Mouse (Mus musculus): ENCODE results near the gene Syt16. TPM values are rescaled to one million over a fixed set of nuclear protein-coding genes. Genes with fewer than 3 reads are reported as not detected.

Gene Syt16
- polyA plus RNA-seq, 1 experiment from 2014 or later: 50.2 TPM

GRCm38 (mm10) chr12:74081122-74081521 is 83.7 kb downstream of the Syt16 start:
- no peak overlapping the region for H3K4me2 ChIP-seq
- WGBS: 91% methylated on average over 3 of the region's 3 CpGs
- H3K36me3 ChIP-seq: no peaks in the 10 kb centered on the region

GRCm38 (mm10) chr12:74084389-74084788 is 86.9 kb downstream of the Syt16 start:
- no peak overlapping the region for H3K27ac ChIP-seq (replicated peaks)
- no peaks in the 10 kb centered on the region for H3K4me1 ChIP-seq (replicated peaks)
- H3K27me3 ChIP-seq: no peaks in the 10 kb centered on the region
- no peak overlapping the region for H3K9ac ChIP-seq
- H3K4me3 ChIP-seq: no peak overlapping the region
- no peaks in the 10 kb centered on the region for H3K36me3 ChIP-seq
- no peak overlapping the region for H3K4me2 ChIP-seq
- no peak for ATAC-seq (ENCODE audit: low read depth)
- no peaks in the 10 kb centered on the region for H3K9me3 ChIP-seq
- 93% methylated on average over 5 of the region's 5 CpGs for WGBS

More at GRCm38 (mm10) chr12:74081122-74081521, 83.7 kb downstream of the Syt16 start:
- Histone ChIP-seq H3K4me1 (replicated peaks) (no peaks in the 10 kb centered on the region), H3K27ac (replicated peaks) (no peak overlapping the region), H3K27me3 (no peaks in the 10 kb centered on the region), H3K4me3 (no peak overlapping the region), H3K9ac (no peak overlapping the region), H3K9me3 (no peaks in the 10 kb centered on the region)
- ATAC-seq (ENCODE audit: low read depth): no peak

GRCm38 (mm10) chr12:74087086-74087485 is 89.6 kb downstream of the Syt16 start:
- Histone ChIP-seq H3K4me2 (no peak overlapping the region), H3K27ac (replicated peaks) (no peak overlapping the region), H3K4me1 (replicated peaks) (no peaks in the 10 kb centered on the region), H3K4me3 (no peak overlapping the region), H3K9me3 (no peaks in the 10 kb centered on the region), H3K36me3 (no peaks in the 10 kb centered on the region), H3K27me3 (no peaks in the 10 kb centered on the region), H3K9ac (no peak overlapping the region)
- ATAC-seq (ENCODE audit: low read depth): no peak
- 53% methylated on average over 8 of the region's 8 CpGs for WGBS

- Histone ChIP-seq H3K27ac (replicated peaks) (no peak overlapping the region), H3K4me1 (replicated peaks) (peaks cover 10% of the 10 kb centered on the region), H3K9me3 (no peaks in the 10 kb centered on the region), H3K9ac (no peak overlapping the region), H3K4me2 (no peak overlapping the region), H3K27me3 (no peaks in the 10 kb centered on the region), H3K4me3 (no peak overlapping the region), H3K36me3 (no peaks in the 10 kb centered on the region)
- ATAC-seq (ENCODE audit: low read depth): no peak
- WGBS: 91% methylated on average over 1 of the region's 1 CpGs
These were observed 92.1 kb downstream of the Syt16 start for GRCm38 (mm10) chr12:74089342-74090131.

GRCm38 (mm10) chr12:74092546-74092945 is 95.1 kb downstream of the Syt16 start:
- H3K4me1 ChIP-seq (replicated peaks): peaks cover 10% of the 10 kb centered on the region
- 73% methylated on average over 5 of the region's 5 CpGs for WGBS
- no peak for ATAC-seq (ENCODE audit: low read depth)
- no peak overlapping the region for H3K9ac ChIP-seq
- no peaks in the 10 kb centered on the region for H3K27me3 ChIP-seq
- no peak overlapping the region for H3K4me3 ChIP-seq
- no peaks in the 10 kb centered on the region for H3K9me3 ChIP-seq
- no peaks in the 10 kb centered on the region for H3K36me3 ChIP-seq
- no peak overlapping the region for H3K27ac ChIP-seq (replicated peaks)
- H3K4me2 ChIP-seq: no peak overlapping the region

- peaks cover 13% of the 10 kb centered on the region for H3K4me1 ChIP-seq (replicated peaks)
- ATAC-seq (ENCODE audit: low read depth): no peak
- no peak overlapping the region for H3K27ac ChIP-seq (replicated peaks)
- no peaks in the 10 kb centered on the region for H3K9me3 ChIP-seq
- no peaks in the 10 kb centered on the region for H3K27me3 ChIP-seq
- no peak overlapping the region for H3K9ac ChIP-seq
- H3K4me2 ChIP-seq: no peak overlapping the region
- H3K4me3 ChIP-seq: no peak overlapping the region
- WGBS: 81% methylated on average over 8 of the region's 8 CpGs
- H3K36me3 ChIP-seq: no peaks in the 10 kb centered on the region
These were observed 95.6 kb downstream of the Syt16 start for GRCm38 (mm10) chr12:74093110-74093509.

- peaks cover 22% of the 10 kb centered on the region for H3K4me1 ChIP-seq (replicated peaks)
- H3K9me3 ChIP-seq: no peaks in the 10 kb centered on the region
- H3K27me3 ChIP-seq: no peaks in the 10 kb centered on the region
- no peak overlapping the region for H3K4me2 ChIP-seq
- no peak overlapping the region for H3K9ac ChIP-seq
- no peak for ATAC-seq (ENCODE audit: low read depth)
- WGBS: 83% methylated on average over 5 of the region's 5 CpGs
- H3K27ac ChIP-seq (replicated peaks): no peak overlapping the region
- no peaks in the 10 kb centered on the region for H3K36me3 ChIP-seq
- no peak overlapping the region for H3K4me3 ChIP-seq
These were observed 97.2 kb downstream of the Syt16 start for GRCm38 (mm10) chr12:74094701-74095100.

GRCm38 (mm10) chr12:74098572-74099290 is 101.3 kb downstream of the Syt16 start:
- Histone ChIP-seq H3K9ac (no peak overlapping the region), H3K27me3 (no peaks in the 10 kb centered on the region), H3K4me1 (replicated peaks) (peaks cover 12% of the 10 kb centered on the region), H3K36me3 (no peaks in the 10 kb centered on the region), H3K27ac (replicated peaks) (peak overlapping the region; percentile 13; the same call in 1 of the 2 replicates), H3K9me3 (no peaks in the 10 kb centered on the region), H3K4me3 (no peak overlapping the region), H3K4me2 (no peak overlapping the region)
- peak; percentile 65; the same call in 1 of the 2 replicates for ATAC-seq (ENCODE audit: low read depth)
- 30% methylated on average over 8 of the region's 8 CpGs for WGBS

- H3K9ac ChIP-seq: no peak overlapping the region
- no peak overlapping the region for H3K4me3 ChIP-seq
- no peaks in the 10 kb centered on the region for H3K36me3 ChIP-seq
- ATAC-seq (ENCODE audit: low read depth): no peak
- H3K27me3 ChIP-seq: no peaks in the 10 kb centered on the region
- H3K27ac ChIP-seq (replicated peaks): no peak overlapping the region
- no peaks in the 10 kb centered on the region for H3K9me3 ChIP-seq
- peaks cover 4% of the 10 kb centered on the region; the same call in 1 of the 2 replicates for H3K4me1 ChIP-seq (replicated peaks)
- H3K4me2 ChIP-seq: no peak overlapping the region
- WGBS: 71% methylated on average over 6 of the region's 6 CpGs
These were observed 108.5 kb downstream of the Syt16 start for GRCm38 (mm10) chr12:74105811-74106513.

GRCm38 (mm10) chr12:74108663-74109081 is 111.2 kb downstream of the Syt16 start:
- Histone ChIP-seq H3K9ac (no peak overlapping the region), H3K27me3 (no peaks in the 10 kb centered on the region), H3K36me3 (no peaks in the 10 kb centered on the region), H3K9me3 (no peaks in the 10 kb centered on the region), H3K4me3 (no peak overlapping the region), H3K4me1 (replicated peaks) (peaks cover 4% of the 10 kb centered on the region; the same call in 1 of the 2 replicates), H3K4me2 (no peak overlapping the region), H3K27ac (replicated peaks) (no peak overlapping the region)
- WGBS: 71% methylated on average over 4 of the region's 4 CpGs
- no peak for ATAC-seq (ENCODE audit: low read depth)

- Histone ChIP-seq H3K27ac (replicated peaks) (no peak overlapping the region), H3K9me3 (no peaks in the 10 kb centered on the region), H3K4me1 (replicated peaks) (peaks cover 4% of the 10 kb centered on the region; the same call in 1 of the 2 replicates), H3K4me3 (no peak overlapping the region), H3K36me3 (no peaks in the 10 kb centered on the region), H3K4me2 (no peak overlapping the region), H3K9ac (no peak overlapping the region), H3K27me3 (no peaks in the 10 kb centered on the region)
- 49% methylated on average over 10 of the region's 10 CpGs for WGBS
- no peak; the same call in 1 of the 2 replicates for ATAC-seq (ENCODE audit: low read depth)
These were observed 112.1 kb downstream of the Syt16 start for GRCm38 (mm10) chr12:74109462-74110068.

Data from neural tube, embryonic 13.5 days (tissue).